Mouse (Mus musculus): ENCODE results near the gene Tpra1. TPM values are rescaled to one million over a fixed set of nuclear protein-coding genes. Genes with fewer than 3 reads are reported as not detected.

Tpra1 gene
- total RNA-seq, 1 experiment = 31.0 TPM

GRCm38 (mm10) chr6:88909151-88909550 lies 7.1 kb downstream of the Tpra1 start:
- Histone ChIP-seq H3K9me3 (ENCODE audit: control insufficient read depth, insufficient read depth, low read depth, low read length) (no peaks in the 10 kb centered on the region), H3K4me1 (ENCODE audit: control insufficient read depth in 2 of 2, insufficient read depth in 2 of 2, low read length in 2 of 2, poor library complexity in 1 of 2) (peaks cover 3 to 8% of the 10 kb centered on the region in 2 experiments; a peak in 2 of 4 replicates), H3K4me3 (ENCODE audit: insufficient read depth in 1 of 2, low read depth in 1 of 2, low read length in 2 of 2, poor library complexity in 1 of 2, severe bottlenecking in 1 of 2) (no peak overlapping the region), H3K27ac (ENCODE audit: insufficient read depth, low read depth, low read length, poor library complexity, severe bottlenecking) (no peak overlapping the region), H3K36me3 (ENCODE audit: control insufficient read depth, insufficient read depth, low read length, poor library complexity, severe bottlenecking) (peaks cover 10% of the 10 kb centered on the region; the same call in 1 of the 2 replicates), H3K9ac (ENCODE audit: insufficient read depth, low read depth, low read length, poor library complexity, severe bottlenecking) (no peak overlapping the region)
- DNase-seq (ENCODE audit: low read depth, low spot score) = no peak
- in situ Hi-C loops (cut with MboI; ENCODE audit: low sequenced_read_pairs in 2 of 2, unreplicated experiment in 2 of 2) = no loop called here
- no peak for TF ChIP-seq MAFK (IDR thresholded peaks at IDR 0.05; ENCODE audit: insufficient read depth, low read depth, low read length)
- TF ChIP-seq CHD2 (IDR thresholded peaks at IDR 0.05; ENCODE audit: low read depth, low read length) = no peak
- TF ChIP-seq HCFC1 (IDR thresholded peaks at IDR 0.05; ENCODE audit: borderline replicate concordance, insufficient read depth, low read length) = no peak
- no peak for TF ChIP-seq ZNF384 (IDR thresholded peaks at IDR 0.05; ENCODE audit: low read depth, low read length)
- TF ChIP-seq ZC3H11A (IDR thresholded peaks at IDR 0.05; ENCODE audit: borderline replicate concordance, low read depth, low read length) = no peak

GRCm38 (mm10) chr6:88913022-88913421 lies 11.0 kb downstream of the Tpra1 start:
- H3K9me3 ChIP-seq (ENCODE audit: control insufficient read depth, insufficient read depth, low read depth, low read length) = no peaks in the 10 kb centered on the region
- no peak overlapping the region for H3K4me3 ChIP-seq (ENCODE audit: insufficient read depth in 1 of 2, low read depth in 1 of 2, low read length in 2 of 2, poor library complexity in 1 of 2, severe bottlenecking in 1 of 2)
- no peak overlapping the region for H3K27ac ChIP-seq (ENCODE audit: insufficient read depth, low read depth, low read length, poor library complexity, severe bottlenecking)
- no peak for DNase-seq (ENCODE audit: low read depth, low spot score)
- TF ChIP-seq MAFK (IDR thresholded peaks at IDR 0.05; ENCODE audit: insufficient read depth, low read depth, low read length) = no peak
- TF ChIP-seq HCFC1 (IDR thresholded peaks at IDR 0.05; ENCODE audit: borderline replicate concordance, insufficient read depth, low read length) = no peak
- no peak for TF ChIP-seq ZC3H11A (IDR thresholded peaks at IDR 0.05; ENCODE audit: borderline replicate concordance, low read depth, low read length)
- no peak for TF ChIP-seq ZNF384 (IDR thresholded peaks at IDR 0.05; ENCODE audit: low read depth, low read length)
- no peak for TF ChIP-seq CHD2 (IDR thresholded peaks at IDR 0.05; ENCODE audit: low read depth, low read length)
- H3K9ac ChIP-seq (ENCODE audit: insufficient read depth, low read depth, low read length, poor library complexity, severe bottlenecking) = no peak overlapping the region
- no peaks in the 10 kb centered on the region; a peak in 1 of 4 replicates for H3K4me1 ChIP-seq (ENCODE audit: control insufficient read depth in 2 of 2, insufficient read depth in 2 of 2, low read length in 2 of 2, poor library complexity in 1 of 2)
- in situ Hi-C loops (cut with MboI; ENCODE audit: low sequenced_read_pairs in 2 of 2, unreplicated experiment in 2 of 2) = no loop called here
- H3K36me3 ChIP-seq (ENCODE audit: control insufficient read depth, insufficient read depth, low read length, poor library complexity, severe bottlenecking) = peaks cover 7% of the 10 kb centered on the region; the same call in 1 of the 2 replicates

GRCm38 (mm10) chr6:88913440-88913839 lies 11.4 kb downstream of the Tpra1 start:
- no peak for TF ChIP-seq MAFK (IDR thresholded peaks at IDR 0.05; ENCODE audit: insufficient read depth, low read depth, low read length)
- no peak for TF ChIP-seq HCFC1 (IDR thresholded peaks at IDR 0.05; ENCODE audit: borderline replicate concordance, insufficient read depth, low read length)
- no peak for TF ChIP-seq ZNF384 (IDR thresholded peaks at IDR 0.05; ENCODE audit: low read depth, low read length)
- no peak for TF ChIP-seq CHD2 (IDR thresholded peaks at IDR 0.05; ENCODE audit: low read depth, low read length)
- no peak for TF ChIP-seq ZC3H11A (IDR thresholded peaks at IDR 0.05; ENCODE audit: borderline replicate concordance, low read depth, low read length)
- in situ Hi-C loops (cut with MboI; ENCODE audit: low sequenced_read_pairs in 2 of 2, unreplicated experiment in 2 of 2) = no loop called here
- Histone ChIP-seq H3K4me1 (ENCODE audit: control insufficient read depth in 2 of 2, insufficient read depth in 2 of 2, low read length in 2 of 2, poor library complexity in 1 of 2) (no peaks in the 10 kb centered on the region; a peak in 1 of 4 replicates), H3K36me3 (ENCODE audit: control insufficient read depth, insufficient read depth, low read length, poor library complexity, severe bottlenecking) (peaks cover 7% of the 10 kb centered on the region; the same call in 1 of the 2 replicates), H3K27ac (ENCODE audit: insufficient read depth, low read depth, low read length, poor library complexity, severe bottlenecking) (no peak overlapping the region), H3K4me3 (ENCODE audit: insufficient read depth in 1 of 2, low read depth in 1 of 2, low read length in 2 of 2, poor library complexity in 1 of 2, severe bottlenecking in 1 of 2) (no peak overlapping the region), H3K9ac (ENCODE audit: insufficient read depth, low read depth, low read length, poor library complexity, severe bottlenecking) (no peak overlapping the region), H3K9me3 (ENCODE audit: control insufficient read depth, insufficient read depth, low read depth, low read length) (no peaks in the 10 kb centered on the region)
- no peak for DNase-seq (ENCODE audit: low read depth, low spot score)

GRCm38 (mm10) chr6:88914799-88915198 lies 12.7 kb downstream of the Tpra1 start:
- Histone ChIP-seq H3K4me1 (ENCODE audit: control insufficient read depth in 2 of 2, insufficient read depth in 2 of 2, low read length in 2 of 2, poor library complexity in 1 of 2) (no peaks in the 10 kb centered on the region; a peak in 1 of 4 replicates), H3K9me3 (ENCODE audit: control insufficient read depth, insufficient read depth, low read depth, low read length) (no peaks in the 10 kb centered on the region), H3K9ac (ENCODE audit: insufficient read depth, low read depth, low read length, poor library complexity, severe bottlenecking) (no peak overlapping the region), H3K4me3 (ENCODE audit: insufficient read depth in 1 of 2, low read depth in 1 of 2, low read length in 2 of 2, poor library complexity in 1 of 2, severe bottlenecking in 1 of 2) (no peak overlapping the region), H3K36me3 (ENCODE audit: control insufficient read depth, insufficient read depth, low read length, poor library complexity, severe bottlenecking) (peaks cover 7% of the 10 kb centered on the region; the same call in 1 of the 2 replicates), H3K27ac (ENCODE audit: insufficient read depth, low read depth, low read length, poor library complexity, severe bottlenecking) (no peak overlapping the region)
- no peak for DNase-seq (ENCODE audit: low read depth, low spot score)
- in situ Hi-C loops (cut with MboI; ENCODE audit: low sequenced_read_pairs in 2 of 2, unreplicated experiment in 2 of 2) = no loop called here
- TF ChIP-seq HCFC1 (IDR thresholded peaks at IDR 0.05; ENCODE audit: borderline replicate concordance, insufficient read depth, low read length) (no peak), MAFK (IDR thresholded peaks at IDR 0.05; ENCODE audit: insufficient read depth, low read depth, low read length) (no peak), ZNF384 (IDR thresholded peaks at IDR 0.05; ENCODE audit: low read depth, low read length) (no peak), ZC3H11A (IDR thresholded peaks at IDR 0.05; ENCODE audit: borderline replicate concordance, low read depth, low read length) (no peak), CHD2 (IDR thresholded peaks at IDR 0.05; ENCODE audit: low read depth, low read length) (no peak)

All from ES-E14 (cell line).